Mouse (Mus musculus) MEL (cell line): ENCODE data around the gene Dnajc7. TPM values are rescaled to one million over a fixed set of nuclear protein-coding genes. Genes with fewer than 3 reads are reported as not detected.
A peak's percentile ranks its signal among the peaks of the same experiment; 100 is the strongest.

Experiments
- DNase-seq: peaks from one replicate; pipeline ENCODE4 v3.0.0; 2011; ENCODE audit warnings: low read depth, low spot score
- H3K27ac ChIP-seq: 2 replicates; pipeline ENCODE4 v1.5.1; 2012; ENCODE audit warnings: low read depth, mild to moderate bottlenecking, control low read depth, low read length, moderate library complexity; ENCODE audit not compliant: control insufficient read depth
- H3K27me3 ChIP-seq, 2 experiments: fragments of 150-350 bp in 1 of 2; sonication (generic) in 1 of 2; 2 replicates each; pipeline ENCODE4 v1.6.1; 2012; ENCODE audit warnings: low read length in 2 of 2, mild to moderate bottlenecking in 2 of 2, improper control_type of control experiment in 1 of 2, moderate library complexity in 1 of 2; ENCODE audit not compliant: insufficient read depth in 2 of 2, control insufficient read depth in 1 of 2
- H3K36me3 ChIP-seq, 2 experiments: 2 replicates each; pipeline ENCODE4 v1.6.1; 2012 to 2014; ENCODE audit warnings: low read length in 2 of 2, improper control_type of control experiment in 1 of 2, inconsistent platforms in 1 of 2, mild to moderate bottlenecking in 1 of 2; ENCODE audit not compliant: insufficient read depth in 2 of 2, control insufficient read depth in 1 of 2
- H3K4me1 ChIP-seq, 2 experiments: fragments of 150-350 bp in 1 of 2; sonication (generic) in 1 of 2; 2 replicates each; pipeline ENCODE4 v1.6.1; 2012; ENCODE audit warnings: low read length in 2 of 2, improper control_type of control experiment in 1 of 2, mild to moderate bottlenecking in 1 of 2; ENCODE audit not compliant: insufficient read depth in 2 of 2, control insufficient read depth in 1 of 2
- H3K4me3 ChIP-seq, 2 experiments: fragments of 150-350 bp in 1 of 2; sonication (generic) in 1 of 2; 2 replicates each; pipeline ENCODE4 v1.5.1; 2012; ENCODE audit warnings: low read depth in 2 of 2, low read length in 2 of 2, mild to moderate bottlenecking in 2 of 2, moderate library complexity in 2 of 2, control low read depth in 1 of 2, improper control_type of control experiment in 1 of 2; ENCODE audit not compliant: control insufficient read depth in 1 of 2, insufficient read depth in 1 of 2
- H3K79me2 ChIP-seq: 2 replicates; pipeline ENCODE4 v1.6.1; 2012; ENCODE audit warnings: mild to moderate bottlenecking, low read length, moderate library complexity; ENCODE audit not compliant: control insufficient read depth, poor library complexity, insufficient read depth
- H3K9ac ChIP-seq: 2 replicates; pipeline ENCODE4 v1.6.1; 2012; ENCODE audit warnings: low read depth, mild to moderate bottlenecking, control low read depth, low read length, moderate library complexity; ENCODE audit not compliant: control insufficient read depth, poor library complexity, severe bottlenecking
- H3K9me3 ChIP-seq: fragments of 150-350 bp; sonication (generic); replicated peaks from 2 replicates; pipeline ENCODE4 v1.6.1; 2012; ENCODE audit warnings: mild to moderate bottlenecking, low read length, improper control_type of control experiment, moderate library complexity; ENCODE audit not compliant: insufficient read depth
- BHLHE40 ChIP-seq: IDR thresholded peaks from 2 replicates; pipeline ENCODE4 v1.6.1; 2012; ENCODE audit warnings: low read depth, mild to moderate bottlenecking, inconsistent platforms, low read length, improper control_type of control experiment, borderline replicate concordance
- CHD1 ChIP-seq: IDR thresholded peaks from 2 replicates; pipeline ENCODE4 v1.6.1; 2012; ENCODE audit warnings: low read depth, mild to moderate bottlenecking, inconsistent platforms, low read length, improper control_type of control experiment
- CHD2 ChIP-seq: IDR thresholded peaks from 2 replicates; pipeline ENCODE4 v1.6.1; 2011; ENCODE audit warnings: low read length, improper control_type of control experiment
- CTCF ChIP-seq, 3 experiments: IDR thresholded peaks in 2 of 3; conservative IDR thresholded peaks in 1 of 3; 2 replicates each; pipeline ENCODE4 v1.5.1; 2011 to 2012; ENCODE audit warnings: low read length in 3 of 3, low read depth in 2 of 3, mild to moderate bottlenecking in 2 of 3, improper control_type of control experiment in 1 of 3, inconsistent platforms in 1 of 3, mixed read lengths in 1 of 3, moderate library complexity in 1 of 3; ENCODE audit not compliant: control insufficient read depth in 1 of 3, insufficient read depth in 1 of 3, poor library complexity in 1 of 3, severe bottlenecking in 1 of 3
- ELF1 ChIP-seq: IDR thresholded peaks from 2 replicates; pipeline ENCODE4 v1.6.1; 2014; ENCODE audit warnings: low read depth, mild to moderate bottlenecking, inconsistent platforms, low read length, improper control_type of control experiment, moderate library complexity
- EP300 ChIP-seq, 2 experiments: IDR thresholded peaks; 2 replicates each; pipeline ENCODE4 v1.6.1; 2011; ENCODE audit warnings: improper control_type of control experiment in 2 of 2, low read length in 2 of 2, low read depth in 1 of 2, mild to moderate bottlenecking in 1 of 2
- ETS1 ChIP-seq: IDR thresholded peaks from 2 replicates; pipeline ENCODE4 v1.6.1; 2012; ENCODE audit warnings: low read depth, mild to moderate bottlenecking, inconsistent platforms, low read length, improper control_type of control experiment, moderate library complexity
- GABPA ChIP-seq: IDR thresholded peaks from 2 replicates; pipeline ENCODE4 v1.6.1; 2012; ENCODE audit warnings: low read depth, mild to moderate bottlenecking, inconsistent platforms, low read length, improper control_type of control experiment, moderate library complexity
- GATA1 ChIP-seq: IDR thresholded peaks from 2 replicates; pipeline ENCODE4 v1.6.1; 2011; ENCODE audit warnings: low read depth, low read length, improper control_type of control experiment
- HCFC1 ChIP-seq: IDR thresholded peaks from 2 replicates; pipeline ENCODE4 v1.6.1; 2012; ENCODE audit warnings: low read depth, mild to moderate bottlenecking, inconsistent platforms, low read length, improper control_type of control experiment, moderate library complexity
- JUND ChIP-seq: IDR thresholded peaks from 2 replicates; pipeline ENCODE4 v1.6.1; 2011; ENCODE audit warnings: low read depth, mild to moderate bottlenecking, improper control_type of control experiment, low read length
- KAT2A ChIP-seq: conservative IDR thresholded peaks from 2 replicates; pipeline ENCODE4 v1.6.1; 2012; ENCODE audit warnings: low read depth, low read length, improper control_type of control experiment, inconsistent platforms
- MAFK ChIP-seq: IDR thresholded peaks from 2 replicates; pipeline ENCODE4 v1.6.1; 2011; ENCODE audit warnings: low read depth, mild to moderate bottlenecking, low read length, improper control_type of control experiment, borderline replicate concordance
- MAX ChIP-seq: IDR thresholded peaks from 2 replicates; pipeline ENCODE4 v1.6.1; 2011; ENCODE audit warnings: low read length, improper control_type of control experiment
- MAZ ChIP-seq: IDR thresholded peaks from 2 replicates; pipeline ENCODE4 v1.6.1; 2012; ENCODE audit warnings: low read depth, mild to moderate bottlenecking, inconsistent platforms, low read length, improper control_type of control experiment
- MEF2A ChIP-seq: IDR thresholded peaks from 2 replicates; pipeline ENCODE4 v1.6.1; 2014; ENCODE audit warnings: low read depth, mild to moderate bottlenecking, inconsistent platforms, low read length, improper control_type of control experiment; ENCODE audit not compliant: poor library complexity, insufficient replicate concordance, severe bottlenecking; ENCODE audit errors: extremely low read depth
- MXI1 ChIP-seq: IDR thresholded peaks from 2 replicates; pipeline ENCODE4 v1.6.1; 2011; ENCODE audit warnings: mild to moderate bottlenecking, low read depth, low read length, improper control_type of control experiment
- MYB ChIP-seq: IDR thresholded peaks from 2 replicates; pipeline ENCODE4 v1.6.1; 2011; ENCODE audit warnings: mild to moderate bottlenecking, low read depth, low read length, improper control_type of control experiment
- NELFE ChIP-seq: IDR thresholded peaks from 2 replicates; pipeline ENCODE4 v1.6.1; 2011; ENCODE audit warnings: low read depth, low read length, improper control_type of control experiment
- NRF1 ChIP-seq: IDR thresholded peaks from 2 replicates; pipeline ENCODE4 v1.6.1; 2014; ENCODE audit warnings: low read depth, mild to moderate bottlenecking, inconsistent platforms, low read length, improper control_type of control experiment, moderate library complexity; ENCODE audit not compliant: poor library complexity, insufficient read depth, severe bottlenecking
- POLR2A ChIP-seq, 2 experiments: IDR thresholded peaks; 2 replicates each; pipeline ENCODE4 v1.6.1; 2011 to 2012; ENCODE audit warnings: low read length in 2 of 2, mild to moderate bottlenecking in 2 of 2, control low read depth in 1 of 2, improper control_type of control experiment in 1 of 2, low read depth in 1 of 2, moderate library complexity in 1 of 2; ENCODE audit not compliant: control insufficient read depth in 1 of 2, insufficient read depth in 1 of 2, poor library complexity in 1 of 2
- POLR2AphosphoS5 ChIP-seq: IDR thresholded peaks from 2 replicates; pipeline ENCODE4 v1.6.1; 2012; ENCODE audit warnings: low read depth, borderline replicate concordance, mild to moderate bottlenecking, inconsistent platforms, low read length, moderate library complexity, mixed read lengths
- RCOR1 ChIP-seq: IDR thresholded peaks from 2 replicates; pipeline ENCODE4 v1.6.1; 2012; ENCODE audit warnings: low read depth, mild to moderate bottlenecking, inconsistent platforms, low read length, improper control_type of control experiment
- SIN3A ChIP-seq: IDR thresholded peaks from 2 replicates; pipeline ENCODE4 v1.6.1; 2012; ENCODE audit warnings: low read length, improper control_type of control experiment, inconsistent platforms
- SMC3 ChIP-seq: IDR thresholded peaks from 2 replicates; pipeline ENCODE4 v1.6.1; 2011; ENCODE audit warnings: low read depth, low read length, improper control_type of control experiment
- TAL1 ChIP-seq: IDR thresholded peaks from 2 replicates; pipeline ENCODE4 v1.6.1; 2012; ENCODE audit warnings: mild to moderate bottlenecking, inconsistent platforms, low read length, moderate library complexity, mixed read lengths
- TCF12 ChIP-seq: IDR thresholded peaks from 2 replicates; pipeline ENCODE4 v1.6.1; 2014; ENCODE audit warnings: low read depth, mild to moderate bottlenecking, inconsistent platforms, low read length, improper control_type of control experiment, moderate library complexity
- USF1 ChIP-seq: IDR thresholded peaks from 2 replicates; pipeline ENCODE4 v1.6.1; 2014; ENCODE audit warnings: low read depth, mild to moderate bottlenecking, inconsistent platforms, low read length, improper control_type of control experiment, moderate library complexity
- USF2 ChIP-seq, 2 experiments: IDR thresholded peaks; 2 replicates each; pipeline ENCODE4 v1.6.1; 2011 to 2012; ENCODE audit warnings: improper control_type of control experiment in 2 of 2, low read length in 2 of 2, borderline replicate concordance in 1 of 2, inconsistent platforms in 1 of 2, low read depth in 1 of 2, mild to moderate bottlenecking in 1 of 2; ENCODE audit not compliant: insufficient read depth in 1 of 2
- ZKSCAN1 ChIP-seq: IDR thresholded peaks from 2 replicates; pipeline ENCODE4 v1.6.1; 2012; ENCODE audit warnings: low read depth, mild to moderate bottlenecking, inconsistent platforms, low read length, improper control_type of control experiment, moderate library complexity
- ZMIZ1 ChIP-seq: IDR thresholded peaks from 2 replicates; pipeline ENCODE4 v1.6.1; 2012; ENCODE audit warnings: low read depth, mild to moderate bottlenecking, inconsistent platforms, low read length, improper control_type of control experiment, moderate library complexity
- ZNF384 ChIP-seq: IDR thresholded peaks from 2 replicates; pipeline ENCODE4 v1.6.1; 2012; ENCODE audit warnings: low read depth, mild to moderate bottlenecking, inconsistent platforms, low read length, improper control_type of control experiment
- polyA plus RNA-seq, 2 experiments: library from polyadenylated mRNA; stranded (reverse) in 1 of 2; unstranded in 1 of 2; fragments of >175 nt in 1 of 2; fragments of >200 nt in 1 of 2; gene quantifications; 2 replicates each; pipeline versions ENCODE4 v1.2.1 to v1.2.4; 2012; ENCODE audit warnings: low replicate concordance in 2 of 2, low read depth in 1 of 2; ENCODE audit not compliant: insufficient read length in 2 of 2, insufficient read depth in 1 of 2, missing spikeins in 1 of 2
- total RNA-seq: library from RNA; depleted of rRNA; stranded (reverse); fragments of 300-350 nt; gene quantifications from 2 replicates; pipeline ENCODE4 v1.2.3, GENCODE M21; 2012

Dnajc7 gene
- total and polyA plus RNA-seq, 3 experiments = 230 to 452 (median 346) TPM

GRCm38 (mm10) chr11:100619485-100619975 lies 438 bp downstream of the Dnajc7 start (continued):
- TF ChIP-seq CTCF (IDR thresholded peaks at IDR 0.05 in 2 of 3, conservative IDR thresholded peaks at IDR 0.05 in 1 of 3; ENCODE audit: control insufficient read depth in 1 of 3, insufficient read depth in 1 of 3, low read depth in 2 of 3, low read length in 3 of 3, poor library complexity in 1 of 3, severe bottlenecking in 1 of 3) (peak in 2 of 3 experiments; percentile 37 to 55; a peak in 4 of 6 replicates), TCF12 (peak; percentile 67), RCOR1 (no peak), ZNF384 (no peak), MEF2A (no peak), ZKSCAN1 (no peak), NELFE (peak; percentile 52), GABPA (peak; percentile 59; the same call in 1 of the 2 replicates), POLR2A (IDR thresholded peaks at IDR 0.05; ENCODE audit: control insufficient read depth in 1 of 2, insufficient read depth in 1 of 2, low read depth in 1 of 2, low read length in 2 of 2, poor library complexity in 1 of 2) (peak; percentile 70 to 82; a peak in 3 of 4 replicates), TAL1 (no peak)
- TF ChIP-seq, all 39 proteins: peak for 16

GRCm38 (mm10) chr11:100618761-100619484 lies 1.0 kb downstream of the Dnajc7 start, which contains the start of gene Nkiras2:
Gene Nkiras2, plus strand, starts transcription at chr11:100619244.
- Histone ChIP-seq H3K9me3 (no peaks in the 10 kb centered on the region), H3K79me2 (peaks cover 56% of the 10 kb centered on the region), H3K4me1 (peaks cover 5 to 24% of the 10 kb centered on the region in 2 experiments), H3K27ac (peak within 1 kb of the TSS; percentile 90), H3K4me3 (peak within 1 kb of the TSS; percentile 87 to 94), H3K36me3 (peaks cover 5 to 28% of the 10 kb centered on the region in 2 experiments), H3K9ac (peak within 1 kb of the TSS; percentile 94), H3K27me3 (no peaks in the 10 kb centered on the region)
- DNase-seq = peak; percentile 95
- TF ChIP-seq HCFC1 (peak; percentile 75), MAZ (peak; percentile 94), POLR2A (IDR thresholded peaks at IDR 0.05; ENCODE audit: control insufficient read depth in 1 of 2, insufficient read depth in 1 of 2, low read depth in 1 of 2, low read length in 2 of 2, poor library complexity in 1 of 2) (no peak), CHD2 (no peak; the same call in 1 of the 2 replicates), POLR2AphosphoS5 (no peak), EP300 (IDR thresholded peaks at IDR 0.05; ENCODE audit: low read depth in 1 of 2, low read length in 2 of 2) (peak in 1 of 2 experiments; percentile 32; a peak in 2 of 4 replicates), SIN3A (peak; percentile 89), KAT2A (no peak; the same call in none of the 2 replicates), TAL1 (no peak), CHD1 (no peak), TCF12 (0 out of 2 replicates have a peak, but pooled peaks have one; percentile 30), GATA1 (no peak), MAFK (no peak), USF1 (no peak), ETS1 (no peak; the same call in 1 of the 2 replicates), MXI1 (peak; percentile 87), MEF2A (no peak), ELF1 (peak; percentile 55; the same call in 1 of the 2 replicates), USF2 (IDR thresholded peaks at IDR 0.05; ENCODE audit: borderline replicate concordance in 1 of 2, insufficient read depth in 1 of 2, low read depth in 1 of 2, low read length in 2 of 2) (no peak), ZKSCAN1 (no peak), MYB (no peak), ZMIZ1 (no peak; the same call in 1 of the 2 replicates), NRF1 (0 out of 2 replicates have a peak, but pooled peaks have one; percentile 8), SMC3 (no peak), JUND (no peak), BHLHE40 (no peak), MAX (peak; percentile 41)
